Mouse (Mus musculus) urinary bladder, postnatal 0 days (tissue): ENCODE data around the gene Stk25. TPM values are rescaled to one million over a fixed set of nuclear protein-coding genes. Genes with fewer than 3 reads are reported as not detected.

Source experiments
- polyA plus RNA-seq: library from polyadenylated mRNA; unstranded; fragments of >200 nt; fragmentation: Nextera tagmentation; extraction: Ambion mirVana; gene quantifications from 2 replicates; pipeline ENCODE4 v1.2.1, GENCODE M21; 2015

The Stk25 gene
- polyA plus RNA-seq, result 107 and 120 TPM in 2 replicates

DNA sequence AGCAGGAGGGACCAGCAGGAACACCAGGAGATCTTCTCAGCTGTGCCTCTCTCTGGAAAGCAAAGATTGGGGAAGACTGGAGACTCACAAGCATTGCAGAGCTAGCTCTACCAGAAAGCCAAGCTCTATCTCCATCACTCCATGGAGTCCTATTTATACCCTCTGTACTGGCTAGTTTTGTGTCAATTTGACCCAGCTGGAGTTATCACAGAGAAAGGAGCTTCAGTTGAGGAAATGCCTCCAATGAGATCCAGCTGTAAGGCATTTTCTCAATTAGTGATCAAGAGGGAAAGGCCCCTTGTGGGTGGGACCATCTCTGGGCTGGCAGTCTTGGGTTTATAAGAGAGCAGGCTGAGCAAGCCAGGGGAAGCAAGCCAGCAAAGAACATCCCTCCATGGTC, at the start of gene Stk25:
Gene Stk25, minus strand, starts transcription at position 101 of the 400 bp plus-strand sequence.

DNA sequence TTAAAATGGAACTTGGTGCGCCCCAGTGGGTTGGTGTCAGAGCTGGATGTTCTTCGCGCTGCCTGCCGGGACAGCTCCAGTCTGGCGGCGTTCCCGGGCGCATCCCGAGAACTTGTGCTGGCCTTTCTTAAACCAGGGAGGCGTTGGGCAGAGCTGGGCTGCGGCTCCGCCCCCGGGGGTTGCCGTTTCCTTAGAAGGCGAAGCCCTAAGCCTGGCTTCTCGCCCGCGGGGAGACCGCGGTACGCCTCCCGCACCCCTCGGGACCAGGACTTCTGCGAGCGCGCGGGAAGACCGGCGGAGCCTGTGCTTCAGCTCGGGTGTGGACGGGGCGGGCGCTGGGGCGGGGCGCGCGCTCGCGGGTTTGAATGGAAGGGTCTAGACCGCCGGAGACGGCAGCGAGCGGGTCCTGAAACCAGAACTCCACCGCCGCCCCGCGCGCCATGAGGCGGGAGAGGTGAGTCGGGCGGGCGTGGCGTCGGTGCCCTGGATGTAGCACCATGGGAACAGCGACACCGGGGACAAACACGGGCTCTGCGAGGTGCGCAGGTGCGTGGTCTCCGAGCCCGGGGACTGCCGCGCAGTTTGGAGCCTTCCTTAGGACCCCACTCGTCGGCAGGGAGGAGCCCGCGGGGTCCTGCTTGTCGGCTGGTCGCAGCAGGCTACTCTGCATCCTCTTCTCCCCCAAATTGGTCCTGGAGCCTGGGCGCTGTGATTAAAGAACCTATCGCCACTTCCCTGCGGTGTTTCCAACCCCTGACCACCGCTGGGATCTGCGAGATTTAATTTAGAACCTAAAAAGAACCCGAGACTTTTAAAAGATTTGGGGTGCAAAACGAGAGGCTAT, 27.2 kb upstream of the Stk25 start, which contains the start of gene Bok:
Gene Bok, plus strand, starts transcription at position 260 of the 844 bp plus-strand sequence.

Other genes starting within 250 kb of the Stk25 start
- gene Hdlbp, start 179.8 kb downstream of the Stk25 start, polyA plus RNA-seq, result 153 and 198 TPM in 2 replicates
- gene Farp2, start 146.6 kb downstream of the Stk25 start, polyA plus RNA-seq, result 3.0 and 3.2 TPM in 2 replicates
- gene Bok, start 27.0 kb upstream of the Stk25 start, polyA plus RNA-seq, result 212 and 254 TPM in 2 replicates
- gene Atg4b, start 92.8 kb upstream of the Stk25 start, polyA plus RNA-seq, result 54.1 and 57.4 TPM in 2 replicates
- 32.5 and 34.3 TPM in 2 replicates for gene Thap4, start 96.2 kb upstream of the Stk25 start, polyA plus RNA-seq
- 103 and 110 TPM in 2 replicates for gene Dtymk, start 143.3 kb upstream of the Stk25 start, polyA plus RNA-seq
- gene Ing5, start 145.3 kb upstream of the Stk25 start, polyA plus RNA-seq, result 7.5 and 8.4 TPM in 2 replicates
- gene D2hgdh, start 166.2 kb upstream of the Stk25 start, polyA plus RNA-seq, result 5.9 and 6.5 TPM in 2 replicates
- 0.22 and 0.54 TPM in 2 replicates for gene Gal3st2, start 202.6 kb upstream of the Stk25 start, polyA plus RNA-seq